Mouse (Mus musculus): Measurements from ENCODE around the gene Kcne2.

GRCm38 (mm10) chr16:92254316-92254715, 37.9 kb upstream of the Kcne2 start:
- TF ChIP-seq CTCF (IDR thresholded peaks at IDR 0.05; ENCODE audit: low read depth, low read length) (no peak), EP300 (IDR thresholded peaks at IDR 0.05; ENCODE audit: insufficient read depth, low read depth, low read length) (no peak)
